Mouse (Mus musculus): ENCODE results near the gene Nkiras1. TPM values are rescaled to one million over a fixed set of nuclear protein-coding genes. Genes with fewer than 3 reads are reported as not detected.
"Not testable (repeated sequence)": the region's sequence is repeated elsewhere in the genome, so short reads cannot be mapped to it uniquely, and the experiment has no call there.

The Nkiras1 gene
- polyA plus RNA-seq, 1 experiment from 2014 or later, result 18.1 TPM

DNA sequence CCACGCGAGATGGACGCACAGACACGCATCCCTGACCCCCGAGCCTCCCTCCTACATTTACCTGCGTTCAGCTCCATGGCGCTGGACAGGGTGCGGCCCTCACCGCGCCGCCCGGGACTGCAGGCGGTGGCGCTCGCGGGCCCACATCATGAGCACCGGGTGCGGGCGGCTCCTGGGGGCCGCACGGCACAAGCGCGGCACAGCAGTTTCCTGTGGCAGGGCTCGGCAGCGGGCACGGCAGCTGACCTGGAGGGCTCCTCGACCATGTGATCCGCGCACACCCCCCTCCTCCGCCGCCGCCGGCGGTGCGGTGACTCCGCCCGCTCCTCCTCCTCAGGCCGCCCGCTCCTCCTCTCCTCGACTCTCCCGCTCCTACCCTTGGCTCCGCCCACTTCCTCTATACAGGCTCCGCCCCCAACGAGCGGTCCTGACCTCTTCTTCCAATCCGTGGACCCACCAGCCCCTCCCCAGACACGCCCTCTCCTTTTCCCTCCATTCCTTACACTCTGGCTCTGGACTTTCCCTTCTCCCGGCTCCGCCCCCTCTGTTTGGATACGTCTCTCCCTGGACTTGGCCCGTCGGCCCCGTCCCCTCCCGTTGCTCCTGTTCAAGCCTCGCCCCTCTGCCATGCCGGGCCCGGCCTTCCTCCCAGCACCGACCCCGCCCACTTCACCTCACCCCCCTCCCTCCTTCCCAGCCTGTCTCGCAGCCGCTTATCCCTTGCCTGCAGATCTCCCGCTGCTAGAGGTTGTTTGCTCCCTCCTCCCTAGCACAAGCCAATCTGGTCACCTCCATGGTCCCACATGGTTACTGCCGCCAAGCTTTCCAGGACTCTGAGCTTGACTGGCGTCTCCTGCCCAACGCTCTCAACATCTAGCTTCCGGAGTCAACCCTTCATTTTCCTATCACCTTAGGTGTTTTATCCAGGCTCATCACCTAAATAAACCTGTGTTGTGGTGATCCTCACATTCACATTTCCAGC is 31.9 kb upstream of the Nkiras1 start, which contains the start of gene Nr1d2:
Gene Nr1d2, minus strand, starts transcription at position 378 of the 982 bp plus-strand sequence.
- peak within 1 kb of the TSS; percentile 81 for H3K4me2 ChIP-seq (ENCODE audit: low read length)
- peak; percentile 100 for DNase-seq (ENCODE audit: low spot score)
- peak; percentile 35; the same call in 1 of the 2 replicates for TF ChIP-seq CTCF (IDR thresholded peaks at IDR 0.05; ENCODE audit: low read depth)
- H3K4me1 ChIP-seq (replicated peaks; ENCODE audit: insufficient read depth, low read length), result no peaks in the 10 kb centered on the region
- no peaks in the 10 kb centered on the region for H3K9me3 ChIP-seq (replicated peaks; ENCODE audit: low read length)
- peak within 1 kb of the TSS; percentile 94 for H3K9ac ChIP-seq (ENCODE audit: low read depth, low read length)
- peak; percentile 96 for ATAC-seq (replicated peaks; ENCODE audit: low FRiP score, low read depth)
- WGBS, result under 1% methylated on average over 52 of the region's 66 CpGs
- no peaks in the 10 kb centered on the region for H3K36me3 ChIP-seq (ENCODE audit: insufficient read depth, low read length)
- no peaks in the 10 kb centered on the region for H3K27me3 ChIP-seq (ENCODE audit: insufficient read depth, low read length)
- peak within 1 kb of the TSS; percentile 98 for H3K27ac ChIP-seq
- peak within 1 kb of the TSS; percentile 84 for H3K4me3 ChIP-seq (replicated peaks; ENCODE audit: low read depth, low read length)

DNA sequence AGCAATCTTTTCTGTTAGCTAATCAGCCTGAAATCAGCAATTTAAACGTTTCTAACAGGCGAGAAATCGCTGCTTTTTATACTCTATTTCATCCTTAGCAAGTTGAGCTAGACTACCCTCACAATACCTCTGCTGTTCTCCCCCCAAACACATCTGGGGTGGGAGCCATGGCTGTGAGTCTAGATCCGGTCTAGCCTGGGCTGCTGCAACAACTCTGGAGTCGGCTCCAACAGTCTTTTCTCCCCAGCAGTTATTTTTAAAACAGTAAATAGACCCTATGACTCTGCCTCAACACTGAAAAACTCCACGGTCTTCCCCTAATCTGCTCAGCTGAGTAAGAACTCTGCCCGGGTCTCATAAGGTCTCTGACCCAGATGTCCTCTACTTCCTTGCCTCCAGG is 30.8 kb upstream of the Nkiras1 start:
- no peaks in the 10 kb centered on the region for H3K9me3 ChIP-seq (replicated peaks; ENCODE audit: low read length)
- no peaks in the 10 kb centered on the region for H3K27me3 ChIP-seq (ENCODE audit: insufficient read depth, low read length)
- no peak for TF ChIP-seq CTCF (IDR thresholded peaks at IDR 0.05; ENCODE audit: low read depth)
- no peaks in the 10 kb centered on the region for H3K4me1 ChIP-seq (replicated peaks; ENCODE audit: insufficient read depth, low read length)
- H3K9ac ChIP-seq (ENCODE audit: low read depth, low read length), result no peak overlapping the region
- 69% methylated on average over 7 of the region's 7 CpGs for WGBS
- ATAC-seq (replicated peaks; ENCODE audit: low FRiP score, low read depth) (no peak), DNase-seq (ENCODE audit: low spot score) (no peak)
- no peak overlapping the region for H3K4me2 ChIP-seq (ENCODE audit: low read length)
- H3K27ac ChIP-seq, result no peak overlapping the region
- H3K36me3 ChIP-seq (ENCODE audit: insufficient read depth, low read length), result no peaks in the 10 kb centered on the region
- H3K4me3 ChIP-seq (replicated peaks; ENCODE audit: low read depth, low read length), result no peak overlapping the region

DNA sequence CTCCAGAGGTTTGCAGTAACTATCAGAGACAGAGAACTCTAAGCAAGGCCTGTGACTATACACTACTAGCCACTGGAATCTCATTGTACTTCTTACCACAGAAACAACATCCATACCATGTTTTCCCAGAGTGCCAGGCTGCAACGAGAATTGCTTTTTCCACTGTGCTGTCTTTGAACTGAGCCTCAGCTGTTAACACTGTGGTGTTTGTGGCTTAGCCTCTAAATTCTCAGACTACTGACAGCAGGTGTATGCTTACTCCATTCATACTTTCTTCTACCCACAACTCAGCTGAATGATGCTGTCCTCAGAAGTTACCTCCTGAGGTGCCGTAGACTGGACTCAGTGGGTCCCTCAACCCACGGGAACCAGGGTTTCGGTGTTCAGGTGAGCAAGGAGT is 29.1 kb upstream of the Nkiras1 start:
- H3K4me2 ChIP-seq (ENCODE audit: low read length), result no peak overlapping the region
- no peak for TF ChIP-seq CTCF (IDR thresholded peaks at IDR 0.05; ENCODE audit: low read depth)
- H3K36me3 ChIP-seq (ENCODE audit: insufficient read depth, low read length), result no peaks in the 10 kb centered on the region
- DNase-seq (ENCODE audit: low spot score), result no peak
- no peak overlapping the region for H3K27ac ChIP-seq
- 82% methylated on average over 4 of the region's 4 CpGs for WGBS
- ATAC-seq (replicated peaks; ENCODE audit: low FRiP score, low read depth), result no peak
- no peaks in the 10 kb centered on the region for H3K4me1 ChIP-seq (replicated peaks; ENCODE audit: insufficient read depth, low read length)
- no peaks in the 10 kb centered on the region for H3K27me3 ChIP-seq (ENCODE audit: insufficient read depth, low read length)
- H3K9ac ChIP-seq (ENCODE audit: low read depth, low read length), result no peak overlapping the region
- H3K9me3 ChIP-seq (replicated peaks; ENCODE audit: low read length), result no peaks in the 10 kb centered on the region
- H3K4me3 ChIP-seq (replicated peaks; ENCODE audit: low read depth, low read length), result no peak overlapping the region

DNA sequence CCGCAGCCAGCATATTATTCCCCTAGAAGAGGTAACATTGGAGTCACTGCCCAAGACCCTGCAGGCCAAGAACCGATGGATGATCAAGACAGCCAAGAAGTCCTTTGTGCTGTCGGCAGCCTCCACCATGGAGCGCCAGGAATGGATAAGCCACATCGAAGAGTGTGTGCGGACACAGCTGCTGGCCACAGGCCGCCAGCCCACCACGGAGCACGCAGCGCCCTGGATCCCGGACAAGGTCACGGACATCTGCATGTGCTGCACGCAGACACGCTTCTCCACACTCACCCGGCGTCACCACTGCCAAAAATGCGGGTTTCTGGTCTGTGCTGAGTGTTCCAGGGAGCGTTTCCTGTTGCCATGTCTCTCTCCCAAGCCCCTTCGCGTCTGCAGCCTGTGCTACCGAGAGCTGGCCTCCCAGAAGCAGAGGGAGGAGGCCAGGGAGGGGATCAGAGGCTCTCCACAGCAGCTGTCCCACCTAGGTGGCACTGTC is 28.3 kb upstream of the Nkiras1 start:
- WGBS, result 80% methylated on average over 21 of the region's 21 CpGs
- Histone ChIP-seq H3K9me3 (replicated peaks; ENCODE audit: low read length) (no peaks in the 10 kb centered on the region), H3K9ac (ENCODE audit: low read depth, low read length) (no peak overlapping the region), H3K27ac (no peak overlapping the region), H3K4me1 (replicated peaks; ENCODE audit: insufficient read depth, low read length) (no peaks in the 10 kb centered on the region), H3K36me3 (ENCODE audit: insufficient read depth, low read length) (no peaks in the 10 kb centered on the region), H3K4me3 (replicated peaks; ENCODE audit: low read depth, low read length) (no peak overlapping the region), H3K4me2 (ENCODE audit: low read length) (no peak overlapping the region), H3K27me3 (ENCODE audit: insufficient read depth, low read length) (no peaks in the 10 kb centered on the region)
- no peak for DNase-seq (ENCODE audit: low spot score)
- no peak for ATAC-seq (replicated peaks; ENCODE audit: low FRiP score, low read depth)
- TF ChIP-seq CTCF (IDR thresholded peaks at IDR 0.05; ENCODE audit: low read depth), result no peak

DNA sequence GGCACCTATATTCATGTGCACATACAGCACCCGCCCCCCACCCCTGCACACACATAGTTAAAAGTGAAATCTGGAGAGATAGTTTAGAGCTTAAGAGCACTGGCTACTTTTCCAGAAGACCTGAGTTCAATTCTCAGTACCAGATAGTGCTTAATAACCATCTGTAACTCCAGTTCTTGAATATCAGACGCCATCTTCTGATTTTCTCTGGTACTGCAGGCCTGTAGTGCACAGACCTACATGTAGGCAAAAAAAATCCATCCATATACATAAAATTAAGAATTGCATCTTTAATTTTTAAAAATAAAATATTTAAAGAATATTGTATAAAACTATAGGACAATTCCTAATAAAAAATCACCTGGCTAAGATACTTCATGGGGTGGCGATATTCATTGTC is 9.7 kb upstream of the Nkiras1 start:
- H3K9me3 ChIP-seq (replicated peaks; ENCODE audit: low read length), result no peaks in the 10 kb centered on the region
- H3K36me3 ChIP-seq (ENCODE audit: insufficient read depth, low read length), result no peaks in the 10 kb centered on the region
- no peak overlapping the region for H3K4me3 ChIP-seq (replicated peaks; ENCODE audit: low read depth, low read length)
- ATAC-seq (replicated peaks; ENCODE audit: low FRiP score, low read depth) (no peak), DNase-seq (ENCODE audit: low spot score) (no peak)
- no peak overlapping the region for H3K9ac ChIP-seq (ENCODE audit: low read depth, low read length)
- no peak overlapping the region for H3K27ac ChIP-seq
- H3K4me1 ChIP-seq (replicated peaks; ENCODE audit: insufficient read depth, low read length), result no peaks in the 10 kb centered on the region
- H3K4me2 ChIP-seq (ENCODE audit: low read length), result no peak overlapping the region
- TF ChIP-seq CTCF (IDR thresholded peaks at IDR 0.05; ENCODE audit: low read depth), result no peak
- WGBS, result 84% methylated on average over 3 of the region's 3 CpGs
- H3K27me3 ChIP-seq (ENCODE audit: insufficient read depth, low read length), result no peaks in the 10 kb centered on the region

DNA sequence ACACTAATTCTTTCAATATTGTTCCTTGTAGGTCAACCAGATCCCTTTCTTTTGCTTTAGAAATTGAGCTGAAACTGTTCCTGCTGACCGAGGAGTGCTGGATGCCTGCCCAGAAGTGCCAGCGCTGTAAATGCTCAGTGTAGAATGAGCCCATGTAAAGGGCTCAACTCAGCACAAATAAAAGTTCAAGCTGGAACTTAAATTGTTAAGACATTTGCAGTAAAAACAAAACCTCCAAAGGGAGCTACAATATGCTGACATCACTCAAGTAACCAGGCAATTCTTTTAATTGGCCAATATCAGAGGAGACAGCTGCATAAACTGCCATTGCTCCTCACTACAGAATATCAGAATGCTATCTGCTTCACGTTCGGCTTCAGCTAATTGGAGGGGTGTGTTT is 7.5 kb upstream of the Nkiras1 start:
- no peaks in the 10 kb centered on the region for H3K9me3 ChIP-seq (replicated peaks; ENCODE audit: low read length)
- no peaks in the 10 kb centered on the region for H3K27me3 ChIP-seq (ENCODE audit: insufficient read depth, low read length)
- no peak for DNase-seq (ENCODE audit: low spot score)
- H3K4me3 ChIP-seq (replicated peaks; ENCODE audit: low read depth, low read length), result no peak overlapping the region
- no peak for ATAC-seq (replicated peaks; ENCODE audit: low FRiP score, low read depth)
- no peaks in the 10 kb centered on the region for H3K4me1 ChIP-seq (replicated peaks; ENCODE audit: insufficient read depth, low read length)
- no peak overlapping the region for H3K4me2 ChIP-seq (ENCODE audit: low read length)
- no peak for TF ChIP-seq CTCF (IDR thresholded peaks at IDR 0.05; ENCODE audit: low read depth)
- no peak overlapping the region for H3K9ac ChIP-seq (ENCODE audit: low read depth, low read length)
- H3K27ac ChIP-seq, result no peak overlapping the region
- 59% methylated on average over 4 of the region's 4 CpGs for WGBS
- peaks cover 12% of the 10 kb centered on the region; the same call in 1 of the 2 replicates for H3K36me3 ChIP-seq (ENCODE audit: insufficient read depth, low read length)

DNA sequence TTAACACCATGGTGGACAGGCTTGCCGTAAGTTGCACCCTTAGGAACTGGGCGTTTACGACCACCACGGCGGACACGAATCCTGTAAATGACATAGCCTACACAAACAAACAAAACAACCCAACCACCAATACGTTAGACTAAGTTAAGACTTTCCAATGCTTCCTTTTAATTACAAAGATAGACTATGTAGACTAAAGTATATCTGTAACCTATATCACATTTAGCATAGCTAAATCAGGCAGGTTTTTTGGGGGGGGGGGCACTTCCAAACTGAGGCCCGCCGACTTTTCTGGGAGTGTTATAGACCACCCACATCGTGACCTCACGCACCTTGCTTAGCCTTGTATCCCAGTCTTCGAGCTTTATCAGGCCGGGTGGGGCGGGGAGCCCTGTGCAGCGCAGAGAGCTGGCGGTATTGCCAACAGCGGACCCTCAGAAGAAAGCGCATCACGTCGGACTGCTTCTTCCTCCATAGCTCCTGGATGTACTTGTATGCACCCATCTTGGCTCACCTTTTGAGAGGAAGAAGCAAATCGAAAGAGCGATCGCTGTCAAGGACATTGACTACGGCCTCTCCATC is 898 bp upstream of the Nkiras1 start:
- ATAC-seq (replicated peaks; ENCODE audit: low FRiP score, low read depth), result not testable (repeated sequence)

More for the DNA sequence above, 898 bp upstream of the Nkiras1 start:
- peaks cover 14% of the 10 kb centered on the region; the same call in 1 of the 2 replicates for H3K36me3 ChIP-seq (ENCODE audit: insufficient read depth, low read length)
- peak overlapping the region; percentile 98 for H3K9ac ChIP-seq (ENCODE audit: low read depth, low read length)
- H3K27me3 ChIP-seq (ENCODE audit: insufficient read depth, low read length); H3K9me3 ChIP-seq (replicated peaks; ENCODE audit: low read length); H3K4me1 ChIP-seq (replicated peaks; ENCODE audit: insufficient read depth, low read length): not testable (repeated sequence)
- WGBS, result under 1% methylated on average over 21 of the region's 24 CpGs
- peak overlapping the region; percentile 88 for H3K27ac ChIP-seq
- H3K4me2 ChIP-seq (ENCODE audit: low read length), result peak overlapping the region; percentile 68
- peak; percentile 35 for DNase-seq (ENCODE audit: low spot score)
- peak overlapping the region; percentile 97 for H3K4me3 ChIP-seq (replicated peaks; ENCODE audit: low read depth, low read length)
